Mouse (Mus musculus) lung, adult 2 months (tissue): ENCODE data around the gene Foxj1.

Experiments used
- CTCF ChIP-seq: fragments of 200-500 bp; IDR thresholded peaks from 2 replicates; pipeline ENCODE4 v1.5.1; 2011; ENCODE audit warnings: mild to moderate bottlenecking, low read length, control low read depth; ENCODE audit not compliant: insufficient read depth
- POLR2A ChIP-seq: fragments of 200-500 bp; IDR thresholded peaks from 2 replicates; pipeline ENCODE4 v1.6.1; 2011; ENCODE audit warnings: low read depth, mild to moderate bottlenecking, control low read depth, low read length, borderline replicate concordance; ENCODE audit errors: extremely low read depth

DNA sequence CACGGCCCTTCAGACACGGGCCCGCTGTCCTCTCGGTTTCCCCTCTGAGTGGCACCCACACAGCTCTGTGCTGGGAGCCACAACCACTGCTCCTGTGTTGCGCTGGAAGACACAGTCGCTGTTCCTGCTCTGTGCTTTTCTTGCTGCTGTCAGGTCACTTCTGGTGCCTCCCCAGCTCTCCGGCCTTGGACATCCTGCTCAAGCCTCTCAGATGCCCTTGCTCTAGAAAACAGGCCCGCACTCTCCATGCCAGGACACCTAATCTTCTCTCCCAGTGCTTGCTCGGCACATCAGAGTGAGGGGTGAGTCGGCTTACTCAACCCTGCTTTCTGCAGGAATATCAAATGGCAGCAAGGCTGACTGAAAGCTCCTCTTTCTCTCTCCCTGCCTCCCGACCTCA is 49.0 kb upstream of the Foxj1 start:
- TF ChIP-seq CTCF, result no peak
- no peak for TF ChIP-seq POLR2A
